Mouse (Mus musculus) hindbrain, postnatal 0 days (tissue): ENCODE results near the gene Hcfc2. TPM values are rescaled to one million over a fixed set of nuclear protein-coding genes. Genes with fewer than 3 reads are reported as not detected.

ENCODE experiments used
- ATAC-seq: fragments of 200-750 bp; cut with Nextera tagmentation; 2 replicates; pipeline ENCODE4 v1.8.0; 2017; ENCODE audit warnings: mild to moderate bottlenecking, moderate TSS enrichment, moderate library complexity
- DNase-seq: peaks from one replicate; pipeline ENCODE4 v3.0.0-alpha.2; 2015; ENCODE audit warnings: low spot score
- H3K27ac ChIP-seq: fragments of 300-500 bp; sonication (generic); 2 replicates; pipeline ENCODE4 v1.5.1; 2014; ENCODE audit warnings: mild to moderate bottlenecking
- H3K27me3 ChIP-seq: fragments of 300-500 bp; sonication (generic); 2 replicates; pipeline ENCODE4 v1.6.1; 2014; ENCODE audit warnings: low read length, mixed read lengths; ENCODE audit not compliant: insufficient read depth
- H3K36me3 ChIP-seq: fragments of 300-500 bp; sonication (generic); 2 replicates; pipeline ENCODE4 v1.6.1; 2014; ENCODE audit warnings: low read length, mixed read lengths; ENCODE audit not compliant: insufficient read depth
- H3K4me1 ChIP-seq: fragments of 300-500 bp; sonication (generic); 2 replicates; pipeline ENCODE4 v1.6.1; 2014; ENCODE audit warnings: antibody characterized with exemption, low read length, mixed read lengths; ENCODE audit not compliant: insufficient read depth
- H3K4me2 ChIP-seq: fragments of 300-500 bp; sonication (generic); 2 replicates; pipeline ENCODE4 v1.6.1; 2014; ENCODE audit warnings: low read depth, mild to moderate bottlenecking, low read length, moderate library complexity, mixed read lengths
- H3K4me3 ChIP-seq: fragments of 300-500 bp; sonication (generic); 2 replicates; pipeline ENCODE4 v1.5.1; 2014; ENCODE audit warnings: low read length
- H3K9ac ChIP-seq: fragments of 300-500 bp; sonication (generic); replicated peaks from 2 replicates; pipeline ENCODE4 v1.6.1; 2014; ENCODE audit warnings: mild to moderate bottlenecking, low read length, moderate library complexity, mixed read lengths
- H3K9me3 ChIP-seq: fragments of 300-500 bp; sonication (generic); 2 replicates; pipeline ENCODE4 v1.6.1; 2016; ENCODE audit warnings: low read length, mixed read lengths
- CTCF ChIP-seq: IDR thresholded peaks from 2 replicates; pipeline ENCODE4 v1.5.1; 2016; ENCODE audit warnings: antibody characterized with exemption, control low read depth, low read depth
- WGBS: fragments of 180-500 bp; shearing (Covaris S2); extraction: QIAGEN DNeasy Blood & Tissue Kit; methylation state at CpG from one replicate; pipeline ENCODE4 v1.1.7; 2014; 5-methylcytosine and 5-hydroxymethylcytosine counted together
- polyA plus RNA-seq: library from polyadenylated mRNA; unstranded; fragments of >200 nt; fragmentation: Nextera tagmentation; extraction: Ambion mirVana; gene quantifications from 2 replicates; pipeline ENCODE4 v1.2.1, GENCODE M21; 2015
- total RNA-seq: library from RNA; depleted of rRNA; stranded (reverse); fragments of >200 nt; gene quantifications from 2 replicates; pipeline ENCODE4 v1.2.3, GENCODE M21; 2014

The Hcfc2 gene
- total and polyA plus RNA-seq, 2 experiments from 2014 or later: 22.9 to 24.8 TPM

- no peak overlapping the region for H3K27ac ChIP-seq
- H3K4me2 ChIP-seq: no peak overlapping the region
- WGBS: 76% methylated on average over 2 of the region's 2 CpGs
- no peaks in the 10 kb centered on the region for H3K27me3 ChIP-seq
- DNase-seq (no peak), ATAC-seq (no peak)
- TF ChIP-seq CTCF: no peak
- no peak overlapping the region for H3K9ac ChIP-seq
- no peak overlapping the region for H3K4me3 ChIP-seq
- no peaks in the 10 kb centered on the region for H3K4me1 ChIP-seq
- H3K9me3 ChIP-seq: no peaks in the 10 kb centered on the region
- H3K36me3 ChIP-seq: no peaks in the 10 kb centered on the region
Measured at GRCm38 (mm10) chr10:82685440-82685839, 10.5 kb upstream of the Hcfc2 start.

- no peaks in the 10 kb centered on the region for H3K4me1 ChIP-seq
- ATAC-seq: no peak
- peak overlapping the region; percentile 36; the same call in 1 of the 2 replicates for H3K4me2 ChIP-seq
- H3K27ac ChIP-seq: no peak overlapping the region
- WGBS: 76% methylated on average over 7 of the region's 7 CpGs
- H3K36me3 ChIP-seq: no peaks in the 10 kb centered on the region
- no peak overlapping the region for H3K4me3 ChIP-seq
- no peak for DNase-seq
- H3K27me3 ChIP-seq: no peaks in the 10 kb centered on the region
- no peak overlapping the region for H3K9ac ChIP-seq
- H3K9me3 ChIP-seq: no peaks in the 10 kb centered on the region
- TF ChIP-seq CTCF: no peak
Measured at GRCm38 (mm10) chr10:82689681-82690211, 6.2 kb upstream of the Hcfc2 start.

- peak within 1 kb of the TSS; percentile 17 for H3K4me3 ChIP-seq
- DNase-seq: peak; percentile 22
Measured at GRCm38 (mm10) chr10:82690494-82690893, 5.5 kb upstream of the Hcfc2 start, which contains the start of gene Glt8d2. Gene Glt8d2, minus strand, starts transcription at chr10:82690650.

GRCm38 (mm10) chr10:82696453-82697079 is 606 bp downstream of the Hcfc2 start:
- 69% methylated on average over 4 of the region's 4 CpGs for WGBS

More at GRCm38 (mm10) chr10:82690494-82690893, 5.5 kb upstream of the Hcfc2 start, which contains the start of gene Glt8d2:
- Histone ChIP-seq H3K27me3 (no peaks in the 10 kb centered on the region), H3K36me3 (no peaks in the 10 kb centered on the region), H3K4me1 (no peaks in the 10 kb centered on the region), H3K4me2 (peak within 1 kb of the TSS; percentile 36), H3K27ac (no peak within 1 kb of the TSS), H3K9me3 (no peaks in the 10 kb centered on the region), H3K9ac (no peak within 1 kb of the TSS; the same call in 1 of the 2 replicates)
- no peak for TF ChIP-seq CTCF
- ATAC-seq: no peak
- 7% methylated on average over 14 of the region's 14 CpGs for WGBS

GRCm38 (mm10) chr10:82697305-82697898 is 1.4 kb downstream of the Hcfc2 start:
- 87% methylated on average over 3 of the region's 3 CpGs for WGBS
- DNase-seq (no peak), ATAC-seq (no peak)
- H3K9me3 ChIP-seq: no peaks in the 10 kb centered on the region
- no peaks in the 10 kb centered on the region for H3K27me3 ChIP-seq
- H3K27ac ChIP-seq: no peak overlapping the region
- H3K4me3 ChIP-seq: no peak overlapping the region
- H3K9ac ChIP-seq: no peak overlapping the region
- H3K4me2 ChIP-seq: no peak overlapping the region
- peaks cover 8% of the 10 kb centered on the region; the same call in 1 of the 2 replicates for H3K4me1 ChIP-seq
- TF ChIP-seq CTCF: no peak
- H3K36me3 ChIP-seq: peaks cover 9% of the 10 kb centered on the region; the same call in 1 of the 2 replicates

More at GRCm38 (mm10) chr10:82696453-82697079, 606 bp downstream of the Hcfc2 start:
- Histone ChIP-seq H3K4me1 (peaks cover 8% of the 10 kb centered on the region; the same call in 1 of the 2 replicates), H3K9ac (no peak overlapping the region), H3K36me3 (peaks cover 4% of the 10 kb centered on the region; the same call in 1 of the 2 replicates), H3K9me3 (no peaks in the 10 kb centered on the region), H3K27me3 (no peaks in the 10 kb centered on the region), H3K27ac (no peak overlapping the region; the same call in 1 of the 2 replicates), H3K4me3 (no peak overlapping the region), H3K4me2 (no peak overlapping the region)
- TF ChIP-seq CTCF: no peak
- DNase-seq (no peak), ATAC-seq (no peak)

- H3K9ac ChIP-seq: peak overlapping the region; percentile 84
- peak overlapping the region; percentile 86 for H3K27ac ChIP-seq
- TF ChIP-seq CTCF: no peak
- H3K4me1 ChIP-seq: peaks cover 8% of the 10 kb centered on the region; the same call in 1 of the 2 replicates
- 0% methylated on average over 33 of the region's 42 CpGs for WGBS
- H3K4me3 ChIP-seq: peak overlapping the region; percentile 97
- peak; percentile 96 for ATAC-seq
- H3K9me3 ChIP-seq: no peaks in the 10 kb centered on the region
- H3K27me3 ChIP-seq: no peaks in the 10 kb centered on the region
- peak; percentile 95 for DNase-seq
- H3K36me3 ChIP-seq: peaks cover 12% of the 10 kb centered on the region; the same call in 1 of the 2 replicates
- peak overlapping the region; percentile 77 for H3K4me2 ChIP-seq
Measured at GRCm38 (mm10) chr10:82698712-82699261, 2.8 kb downstream of the Hcfc2 start.
